Mouse (Mus musculus): ENCODE data around the gene Fastk.

DNA sequence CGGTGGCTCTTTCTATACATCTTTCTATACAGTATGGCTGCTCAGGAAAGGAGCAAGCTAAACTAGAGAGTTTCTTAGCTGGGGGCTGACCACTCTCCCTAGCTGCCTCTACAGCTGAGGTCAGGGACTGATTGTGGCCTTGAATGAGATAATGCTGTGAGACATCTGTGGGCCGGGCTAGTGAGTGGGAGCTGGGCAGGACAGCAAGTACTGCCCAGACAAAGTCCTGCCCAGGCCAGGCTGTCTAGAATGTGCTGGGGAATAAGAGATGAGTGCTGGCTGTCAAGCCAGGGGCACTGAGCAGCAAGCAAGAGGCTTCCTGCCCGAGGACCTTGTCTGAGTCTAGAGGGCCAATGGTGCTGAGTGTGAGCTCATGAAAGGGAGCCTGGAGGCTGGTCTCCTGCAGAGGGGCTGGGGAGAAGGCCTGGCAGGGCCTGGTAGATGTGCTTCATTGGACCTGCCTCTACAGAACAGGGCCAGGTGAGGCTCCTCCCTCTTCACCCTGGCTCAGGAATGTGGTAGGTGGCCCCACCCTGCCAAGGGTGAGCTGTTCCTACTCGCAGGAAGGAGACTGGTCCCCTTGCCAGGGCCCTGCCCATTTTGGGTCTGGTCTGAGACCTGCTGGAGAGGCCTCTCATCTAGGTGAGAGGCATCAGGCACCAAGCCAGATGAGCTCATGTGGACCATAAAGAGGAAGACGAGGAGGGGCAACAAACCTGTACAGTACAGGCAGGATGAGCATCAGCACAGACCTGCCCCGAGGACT lies 30.6 kb upstream of the Fastk start:
- TF ChIP-seq POLR2A (IDR thresholded peaks at IDR 0.05; ENCODE audit: borderline replicate concordance, low read depth, low read length) (no peak), CTCF (IDR thresholded peaks at IDR 0.05; ENCODE audit: low read depth, low read length) (no peak)

Measured in bone marrow macrophage, adult 2 months (primary cell).